Mouse (Mus musculus): Measurements from ENCODE around the gene Ripor2. TPM values are rescaled to one million over a fixed set of nuclear protein-coding genes. Genes with fewer than 3 reads are reported as not detected.

The Ripor2 gene
- polyA plus RNA-seq (2015; fragmentation: Nextera tagmentation; extraction: Ambion mirVana) = 6.3 and 6.4 TPM in 2 replicates

- WGBS = 50% methylated on average over 10 of the region's 10 CpGs
- H3K9me3 ChIP-seq (replicated peaks) = no peaks in the 10 kb centered on the region
- H3K9ac ChIP-seq = no peak within 1 kb of the TSS
- H3K4me1 ChIP-seq = no peaks in the 10 kb centered on the region
- no peaks in the 10 kb centered on the region for H3K27me3 ChIP-seq
- no peak for ATAC-seq (ENCODE audit: insufficient number of reproducible peaks, low FRiP score, low TSS enrichment, low read depth)
- no peaks in the 10 kb centered on the region for H3K36me3 ChIP-seq
- H3K27ac ChIP-seq (replicated peaks) = no peak within 1 kb of the TSS
- H3K4me3 ChIP-seq (replicated peaks) = no peak within 1 kb of the TSS
- no peak within 1 kb of the TSS for H3K4me2 ChIP-seq (replicated peaks)
Measured at GRCm38 (mm10) chr13:24581833-24582232, at the start of gene Ripor2. Gene Ripor2, plus strand, starts transcription at chr13:24582189.

GRCm38 (mm10) chr13:24536531-24537167, 45.3 kb upstream of the Ripor2 start:
- 86% methylated on average over 6 of the region's 6 CpGs for WGBS
- ATAC-seq (ENCODE audit: insufficient number of reproducible peaks, low FRiP score, low TSS enrichment, low read depth) = no peak
- no peak overlapping the region for H3K4me2 ChIP-seq (replicated peaks)
- no peak overlapping the region for H3K4me3 ChIP-seq (replicated peaks)
- H3K9me3 ChIP-seq (replicated peaks) = no peaks in the 10 kb centered on the region
- no peak overlapping the region for H3K27ac ChIP-seq (replicated peaks)
- H3K27me3 ChIP-seq = no peaks in the 10 kb centered on the region
- no peak overlapping the region for H3K9ac ChIP-seq
- no peaks in the 10 kb centered on the region for H3K4me1 ChIP-seq
- H3K36me3 ChIP-seq = no peaks in the 10 kb centered on the region

DNA sequence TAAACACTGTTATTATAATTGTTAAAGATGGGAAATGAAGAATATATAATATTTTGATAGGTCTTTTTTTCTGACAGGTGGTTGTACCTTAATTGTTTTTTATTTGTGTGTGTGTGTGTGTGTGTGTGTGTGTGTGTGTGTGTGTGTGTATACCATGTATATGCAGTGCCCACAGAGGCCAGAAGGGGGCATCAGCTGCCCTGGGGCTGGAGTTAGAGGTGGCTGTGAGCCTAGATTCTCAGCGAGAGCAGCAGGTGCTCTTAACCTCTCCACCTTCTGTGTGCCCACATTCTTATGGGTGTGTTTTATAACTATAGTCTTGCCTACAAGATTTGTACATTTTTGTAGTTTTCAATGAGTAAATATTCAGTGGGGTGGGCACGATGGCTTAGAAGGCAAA, 44.0 kb upstream of the Ripor2 start:
- Histone ChIP-seq H3K4me3 (replicated peaks) (no peak overlapping the region), H3K36me3 (no peaks in the 10 kb centered on the region), H3K4me2 (replicated peaks) (no peak overlapping the region), H3K27me3 (no peaks in the 10 kb centered on the region), H3K4me1 (no peaks in the 10 kb centered on the region), H3K9ac (no peak overlapping the region), H3K9me3 (replicated peaks) (no peaks in the 10 kb centered on the region), H3K27ac (replicated peaks) (no peak overlapping the region)
- no peak for ATAC-seq (ENCODE audit: insufficient number of reproducible peaks, low FRiP score, low TSS enrichment, low read depth)
- 95% methylated on average over 2 of the region's 2 CpGs for WGBS

DNA sequence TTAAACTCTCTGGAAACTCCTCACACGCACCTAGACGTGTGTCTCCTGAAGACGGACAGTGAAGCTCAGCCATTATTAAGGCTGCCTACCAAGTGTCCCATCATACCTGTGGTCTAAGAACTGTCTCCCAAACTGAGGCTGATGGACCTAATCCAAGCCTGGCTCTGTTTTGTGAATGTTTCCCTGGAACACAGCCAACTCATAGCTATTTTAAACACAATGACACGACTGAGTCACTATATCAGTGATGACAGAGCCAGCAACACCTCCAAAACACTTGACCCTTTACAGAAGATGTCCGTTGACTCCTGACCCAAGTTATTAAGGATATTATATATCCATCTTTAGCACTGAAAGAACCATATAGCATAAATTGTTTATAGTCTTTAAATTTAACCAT, 43.0 kb upstream of the Ripor2 start:
- Histone ChIP-seq H3K36me3 (no peaks in the 10 kb centered on the region), H3K9me3 (replicated peaks) (no peaks in the 10 kb centered on the region), H3K4me2 (replicated peaks) (no peak overlapping the region), H3K4me1 (no peaks in the 10 kb centered on the region), H3K27me3 (no peaks in the 10 kb centered on the region), H3K4me3 (replicated peaks) (no peak overlapping the region), H3K27ac (replicated peaks) (no peak overlapping the region), H3K9ac (no peak overlapping the region)
- ATAC-seq (ENCODE audit: insufficient number of reproducible peaks, low FRiP score, low TSS enrichment, low read depth) = no peak
- 64% methylated on average over 5 of the region's 5 CpGs for WGBS

DNA sequence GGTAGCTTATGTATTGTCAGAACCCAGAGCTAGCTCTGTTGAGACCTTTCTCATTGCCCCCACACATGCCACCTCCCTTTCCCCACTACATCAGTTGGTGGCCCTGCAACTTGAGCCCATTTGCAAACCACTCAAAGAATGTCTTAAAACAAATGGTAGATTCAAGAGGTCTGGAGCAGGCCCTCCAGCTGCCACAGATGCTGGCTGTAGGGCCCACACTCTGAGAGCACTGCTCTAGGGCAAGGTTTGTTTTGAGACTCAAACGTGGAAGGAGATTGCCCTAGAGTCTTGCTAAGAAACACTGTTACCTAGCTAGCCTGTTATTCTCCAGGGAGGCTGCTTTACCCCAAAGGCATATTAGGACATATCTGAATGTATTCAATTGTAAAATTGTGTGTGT, 36.3 kb upstream of the Ripor2 start:
- ATAC-seq (ENCODE audit: insufficient number of reproducible peaks, low FRiP score, low TSS enrichment, low read depth) = no peak

GRCm38 (mm10) chr13:24546801-24547459, 35.1 kb upstream of the Ripor2 start:
- Histone ChIP-seq H3K4me1 (0 out of 2 replicates have a peak, but pooled peaks cover under 1% of the 10 kb centered on the region), H3K4me3 (replicated peaks) (no peak overlapping the region), H3K27ac (replicated peaks) (no peak overlapping the region), H3K36me3 (no peaks in the 10 kb centered on the region), H3K9ac (no peak overlapping the region), H3K27me3 (no peaks in the 10 kb centered on the region), H3K4me2 (replicated peaks) (no peak overlapping the region), H3K9me3 (replicated peaks) (no peaks in the 10 kb centered on the region)
- 71% methylated on average over 12 of the region's 12 CpGs for WGBS
- ATAC-seq (ENCODE audit: insufficient number of reproducible peaks, low FRiP score, low TSS enrichment, low read depth) = no peak

More for the DNA sequence above, 36.3 kb upstream of the Ripor2 start:
- H3K27ac ChIP-seq (replicated peaks) = no peak overlapping the region
- H3K36me3 ChIP-seq = no peaks in the 10 kb centered on the region
- H3K4me3 ChIP-seq (replicated peaks) = no peak overlapping the region
- H3K4me1 ChIP-seq = no peaks in the 10 kb centered on the region
- no peak overlapping the region for H3K9ac ChIP-seq
- H3K4me2 ChIP-seq (replicated peaks) = no peak overlapping the region
- no peaks in the 10 kb centered on the region for H3K9me3 ChIP-seq (replicated peaks)
- H3K27me3 ChIP-seq = no peaks in the 10 kb centered on the region
- WGBS = 24% methylated on average over 1 of the region's 1 CpGs

DNA sequence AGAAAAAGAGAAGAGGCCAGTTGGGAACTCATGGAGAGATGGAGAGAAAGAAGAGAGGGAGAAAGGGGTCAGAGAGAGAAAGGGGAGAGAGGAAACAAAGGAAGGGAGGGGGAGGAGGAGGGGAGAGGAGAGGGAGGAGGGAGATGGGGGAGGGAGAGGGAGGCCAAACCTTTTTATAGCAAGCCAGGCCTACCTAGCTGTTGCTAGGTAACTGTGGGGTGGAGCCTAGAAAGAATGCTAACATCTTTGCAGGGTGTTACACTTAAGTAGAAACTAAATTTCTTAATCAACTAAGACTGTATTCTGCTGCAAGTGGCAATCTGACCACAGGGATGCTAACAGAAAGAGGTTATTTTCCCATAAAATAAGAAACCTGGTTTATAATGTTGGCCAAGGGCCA, 33.1 kb upstream of the Ripor2 start:
- H3K4me2 ChIP-seq (replicated peaks) = no peak overlapping the region
- H3K27me3 ChIP-seq = no peaks in the 10 kb centered on the region
- H3K9ac ChIP-seq = no peak overlapping the region
- no peak for ATAC-seq (ENCODE audit: insufficient number of reproducible peaks, low FRiP score, low TSS enrichment, low read depth)
- H3K36me3 ChIP-seq = no peaks in the 10 kb centered on the region
- H3K4me3 ChIP-seq (replicated peaks) = no peak overlapping the region
- H3K4me1 ChIP-seq = 0 out of 2 replicates have a peak, but pooled peaks cover 3% of the 10 kb centered on the region
- no peak overlapping the region for H3K27ac ChIP-seq (replicated peaks)
- H3K9me3 ChIP-seq (replicated peaks) = no peaks in the 10 kb centered on the region

DNA sequence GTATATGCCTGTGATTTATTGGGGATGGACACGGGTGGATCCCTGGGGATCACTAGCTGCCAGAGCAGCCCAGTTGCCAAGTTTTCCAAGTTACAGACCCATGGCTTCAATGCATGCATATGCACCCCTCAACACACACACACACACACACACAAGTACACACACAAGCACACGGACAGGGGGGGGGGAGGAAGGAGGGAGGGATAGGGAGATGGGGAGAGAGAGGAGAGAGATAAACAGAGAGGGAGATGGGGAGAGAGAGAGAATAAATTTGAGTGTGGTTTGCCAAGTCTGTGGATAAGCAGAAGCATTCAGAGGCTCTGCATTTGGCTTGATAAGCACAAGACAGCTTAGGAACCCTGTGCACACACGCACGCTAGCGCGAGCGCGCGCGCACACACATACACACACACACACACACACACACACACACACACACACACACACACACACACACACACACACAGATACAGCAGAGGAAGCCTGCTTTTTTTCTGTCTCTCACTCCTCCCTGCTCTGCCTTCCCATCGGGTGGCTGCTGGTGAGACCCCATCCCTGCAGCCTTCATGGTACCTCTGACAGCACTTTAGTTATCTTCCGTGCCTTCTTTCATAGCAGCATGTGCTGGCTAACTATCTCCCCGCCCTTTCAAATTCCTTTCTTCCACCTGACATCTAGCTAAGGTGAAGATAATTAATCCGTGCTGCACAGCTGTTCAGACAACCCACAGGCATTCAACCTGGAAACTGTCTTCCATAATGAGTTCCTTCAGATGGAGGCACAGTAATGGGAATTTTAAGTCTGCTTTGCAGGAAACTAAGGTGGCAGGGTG, 30.7 kb upstream of the Ripor2 start:
- no peaks in the 10 kb centered on the region for H3K9me3 ChIP-seq (replicated peaks)
- H3K4me2 ChIP-seq (replicated peaks) = no peak overlapping the region
- no peak overlapping the region for H3K27ac ChIP-seq (replicated peaks)
- no peak overlapping the region for H3K4me3 ChIP-seq (replicated peaks)
- H3K9ac ChIP-seq = no peak overlapping the region
- no peaks in the 10 kb centered on the region for H3K27me3 ChIP-seq
- H3K36me3 ChIP-seq = no peaks in the 10 kb centered on the region
- ATAC-seq (ENCODE audit: insufficient number of reproducible peaks, low FRiP score, low TSS enrichment, low read depth) = no peak
- WGBS = 49% methylated on average over 14 of the region's 14 CpGs
- 0 out of 2 replicates have a peak, but pooled peaks cover 3% of the 10 kb centered on the region for H3K4me1 ChIP-seq

DNA sequence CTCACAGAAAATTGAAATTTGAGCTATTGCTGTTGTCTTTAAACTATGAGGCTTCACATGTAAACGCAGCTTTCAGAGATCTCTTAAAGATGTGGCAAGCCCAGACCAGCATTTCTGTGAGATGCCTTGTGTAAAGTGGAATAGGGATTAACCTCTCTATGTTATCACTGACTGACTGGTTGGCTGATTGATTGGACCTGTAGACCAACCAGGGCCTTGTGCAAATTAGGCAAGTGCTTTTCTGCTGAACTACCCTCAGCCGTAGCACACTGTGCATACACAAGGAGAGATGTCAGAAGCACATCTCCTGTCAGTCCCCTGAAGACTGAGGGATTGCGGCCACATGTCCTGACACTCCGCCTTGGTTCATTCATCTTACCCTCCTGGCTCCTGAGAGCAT, 29.9 kb upstream of the Ripor2 start:
- Histone ChIP-seq H3K4me3 (replicated peaks) (no peak overlapping the region), H3K4me1 (0 out of 2 replicates have a peak, but pooled peaks cover 3% of the 10 kb centered on the region), H3K27me3 (no peaks in the 10 kb centered on the region), H3K9ac (no peak overlapping the region), H3K27ac (replicated peaks) (no peak overlapping the region), H3K9me3 (replicated peaks) (no peaks in the 10 kb centered on the region), H3K4me2 (replicated peaks) (no peak overlapping the region), H3K36me3 (no peaks in the 10 kb centered on the region)
- WGBS = 49% methylated on average over 4 of the region's 4 CpGs
- ATAC-seq (ENCODE audit: insufficient number of reproducible peaks, low FRiP score, low TSS enrichment, low read depth) = no peak

GRCm38 (mm10) chr13:24561391-24561790, 20.6 kb upstream of the Ripor2 start:
- no peak for ATAC-seq (ENCODE audit: insufficient number of reproducible peaks, low FRiP score, low TSS enrichment, low read depth)
- Histone ChIP-seq H3K27ac (replicated peaks) (no peak overlapping the region), H3K4me3 (replicated peaks) (no peak overlapping the region), H3K36me3 (no peaks in the 10 kb centered on the region), H3K4me1 (peaks cover 18% of the 10 kb centered on the region), H3K9ac (no peak overlapping the region), H3K9me3 (replicated peaks) (no peaks in the 10 kb centered on the region), H3K4me2 (replicated peaks) (no peak overlapping the region), H3K27me3 (no peaks in the 10 kb centered on the region)
- WGBS = 88% methylated on average over 5 of the region's 5 CpGs

- Histone ChIP-seq H3K9ac (no peak overlapping the region), H3K9me3 (replicated peaks) (no peaks in the 10 kb centered on the region), H3K36me3 (no peaks in the 10 kb centered on the region), H3K4me1 (peaks cover 19% of the 10 kb centered on the region), H3K4me2 (replicated peaks) (no peak overlapping the region), H3K27ac (replicated peaks) (peak overlapping the region; percentile 86), H3K4me3 (replicated peaks) (no peak overlapping the region), H3K27me3 (no peaks in the 10 kb centered on the region)
- ATAC-seq (ENCODE audit: insufficient number of reproducible peaks, low FRiP score, low TSS enrichment, low read depth) = no peak
- WGBS = 34% methylated on average over 8 of the region's 8 CpGs
Measured at GRCm38 (mm10) chr13:24564706-24565105, 17.3 kb upstream of the Ripor2 start.

Data from embryonic facial prominence, embryonic 15.5 days (tissue).